Mouse (Mus musculus) megakaryocyte progenitor cell, adult 5-6 weeks (primary cell): ENCODE results near the gene Cel. TPM values are rescaled to one million over a fixed set of nuclear protein-coding genes. Genes with fewer than 3 reads are reported as not detected.

ENCODE experiments used
- ATAC-seq: replicated peaks from 2 replicates; pipeline ENCODE4 v1.8.0; 2016; ENCODE audit warnings: mild to moderate bottlenecking, moderate TSS enrichment, inconsistent platforms; ENCODE audit not compliant: poor library complexity
- total RNA-seq, 2 experiments: library from RNA; stranded (forward) in 1 of 2; stranded (reverse) in 1 of 2; fragments of 157-497, 149-512 nt in 1 of 2; fragments of 200-1000 nt in 1 of 2; gene quantifications; 2 replicates each; pipeline versions ENCODE4 v1.2.3 to v1.2.4; 2015 to 2017

Gene Cel
- total RNA-seq, 2 experiments from 2014 or later = not detected

DNA sequence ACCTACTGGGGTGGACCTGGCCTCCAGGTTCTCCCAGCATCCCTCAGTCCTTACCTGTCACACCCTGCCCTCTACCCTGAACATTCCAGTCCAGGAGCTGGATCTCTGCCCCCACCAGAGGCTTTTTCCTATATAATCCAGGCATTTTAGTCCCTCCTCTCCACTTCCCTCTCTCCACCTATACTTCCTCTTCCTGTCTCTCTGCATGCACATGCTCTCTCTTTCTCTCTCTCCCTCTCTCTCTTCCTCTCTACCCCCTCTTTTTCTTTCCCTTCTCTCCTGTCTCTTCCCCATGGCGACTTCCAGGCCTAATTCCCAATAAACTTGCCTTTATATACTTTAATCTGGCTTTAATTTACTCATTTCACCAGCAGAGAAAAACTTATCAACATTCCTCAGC lies 25.4 kb upstream of the Cel start:
- ATAC-seq = no peak

DNA sequence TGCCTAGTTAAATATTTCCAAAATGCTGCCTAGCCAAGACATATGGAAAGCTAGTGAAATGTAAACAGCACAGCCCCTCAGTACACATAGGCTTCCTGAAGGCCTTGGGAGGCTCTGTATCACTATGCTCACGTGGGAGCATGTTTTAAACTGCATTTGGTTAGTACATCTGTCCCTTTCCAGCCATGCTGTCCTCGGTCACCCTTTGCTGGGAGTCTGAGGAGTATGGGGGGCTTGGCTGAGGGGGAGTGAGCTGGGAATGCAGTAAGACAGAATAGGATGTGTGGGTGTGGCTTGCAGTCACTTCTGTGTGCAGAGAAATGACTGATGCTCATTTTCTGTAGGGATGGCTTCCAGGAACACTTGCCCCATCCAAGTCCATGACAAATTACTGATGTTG lies 22.5 kb upstream of the Cel start:
- no peak for ATAC-seq

DNA sequence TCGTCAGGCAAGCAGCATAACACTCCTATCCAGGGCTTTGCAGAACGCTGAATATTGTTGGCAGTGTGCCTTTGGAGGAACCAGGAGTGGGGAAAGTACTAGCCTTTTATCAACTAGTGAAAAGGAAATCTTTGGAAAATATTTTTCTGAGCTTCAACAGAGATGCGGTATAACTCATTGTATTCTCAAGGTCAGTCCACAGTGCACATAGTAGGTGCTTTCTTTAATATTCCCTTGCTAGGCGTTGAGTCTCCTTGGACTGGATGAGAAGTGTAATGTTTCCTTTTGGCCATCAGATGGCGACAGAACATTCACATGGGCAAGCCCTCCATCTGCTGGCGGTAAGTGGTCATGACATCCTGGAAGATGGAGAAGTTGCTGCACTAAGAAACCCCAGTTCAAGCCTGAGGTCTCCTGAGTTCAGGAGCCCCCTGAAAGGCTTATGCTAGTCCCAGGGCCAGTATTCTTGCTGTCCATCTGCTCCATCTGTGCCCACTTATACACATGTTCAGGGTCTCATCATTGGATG lies 21.9 kb upstream of the Cel start:
- ATAC-seq = peak; percentile 86

DNA sequence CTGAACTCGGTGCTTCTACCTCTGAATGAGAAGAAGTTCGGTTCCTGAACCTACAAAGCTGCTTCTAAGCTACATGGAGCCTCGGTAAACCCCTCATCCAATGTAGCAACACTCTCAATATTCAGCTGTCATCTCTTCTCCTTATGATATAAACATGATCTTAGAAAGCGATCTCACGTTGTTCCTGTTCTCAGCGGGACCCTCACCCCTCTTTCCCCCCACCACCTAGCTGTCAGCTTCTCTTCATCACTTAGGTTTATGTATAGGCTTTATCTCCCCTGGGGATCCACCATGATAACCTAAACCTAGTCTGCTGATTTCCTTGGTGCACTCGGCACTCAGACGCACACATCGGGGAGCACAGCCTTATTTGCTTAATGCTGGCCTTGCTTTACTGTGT lies 20.4 kb upstream of the Cel start, which contains the start of gene Gtf3c5:
Gene Gtf3c5 (minus strand): TSS at position 101 of the 400 bp plus-strand sequence.
- no peak for ATAC-seq

DNA sequence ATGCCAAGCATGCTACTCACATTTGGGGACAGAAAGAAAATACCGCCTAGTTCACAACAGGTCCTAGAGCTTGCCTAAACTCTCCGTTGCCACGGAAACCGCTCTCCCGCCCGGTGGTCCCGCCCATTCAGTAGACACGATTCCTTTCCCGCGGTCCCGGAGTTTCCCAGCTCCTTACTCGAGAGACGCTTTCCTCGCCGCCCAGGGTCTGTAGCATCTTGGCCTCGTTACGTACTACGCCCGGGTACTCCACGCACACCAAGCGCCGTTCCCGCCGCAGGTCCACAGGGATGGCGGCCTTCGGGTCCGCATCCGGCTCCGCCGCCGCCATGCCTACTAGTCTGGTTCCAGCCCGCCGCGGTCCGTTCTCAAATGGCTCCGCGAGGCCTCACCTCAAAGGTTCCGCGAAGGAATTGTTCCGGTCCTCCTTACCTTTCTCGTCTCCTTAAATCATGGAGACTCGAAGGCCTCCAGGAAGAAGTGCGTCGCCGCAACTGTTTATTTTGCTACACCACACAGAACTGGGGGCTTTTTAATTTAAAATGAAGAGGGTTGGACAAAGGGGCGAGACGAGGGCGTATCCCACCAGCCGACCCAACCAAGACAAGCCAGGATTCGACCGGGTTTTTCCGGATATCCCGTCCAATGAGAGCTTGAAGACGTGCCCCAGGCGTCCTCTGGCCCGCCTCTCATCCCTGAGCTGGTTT lies 19.6 kb upstream of the Cel start:
- peak; percentile 90 for ATAC-seq

DNA sequence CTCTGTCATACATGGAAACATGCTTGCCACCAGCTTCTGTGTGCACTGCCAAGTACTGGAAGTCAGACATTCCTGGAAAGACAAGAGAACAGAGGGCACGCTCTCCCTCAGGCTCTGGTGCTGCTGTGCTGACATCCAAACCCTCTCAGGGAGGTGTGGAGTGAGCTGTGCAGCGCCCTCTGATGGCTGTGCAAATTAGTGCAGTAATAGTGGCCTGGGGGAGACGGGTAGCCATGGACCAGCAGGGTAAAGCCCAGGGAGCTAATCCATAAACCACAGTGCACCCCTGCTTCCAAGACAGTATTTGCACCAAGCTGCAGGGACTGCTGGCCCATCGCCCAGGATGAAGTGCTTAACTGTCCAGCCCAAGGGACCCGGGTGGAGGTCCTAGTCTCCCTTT lies 14.8 kb upstream of the Cel start:
- ATAC-seq = peak; percentile 67

DNA sequence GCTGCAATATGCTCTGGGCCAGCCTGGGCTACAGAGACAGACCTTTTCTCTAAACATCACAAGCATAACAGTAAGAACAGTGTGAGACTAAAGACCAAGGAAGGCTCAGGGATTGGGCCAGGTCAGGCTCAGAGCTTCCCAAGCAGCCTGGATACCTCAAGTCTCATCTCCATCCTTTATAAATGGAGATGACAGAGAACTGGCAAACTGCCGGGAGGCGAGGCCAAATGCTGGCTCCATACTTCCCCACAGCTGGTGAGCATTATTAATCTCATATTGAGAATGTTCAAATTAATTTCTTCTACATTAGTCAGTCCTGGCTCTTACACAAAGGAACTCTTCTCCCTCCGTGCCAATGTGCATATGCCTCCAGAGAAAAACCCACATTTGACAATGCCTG lies 13.6 kb upstream of the Cel start:
- no peak for ATAC-seq

DNA sequence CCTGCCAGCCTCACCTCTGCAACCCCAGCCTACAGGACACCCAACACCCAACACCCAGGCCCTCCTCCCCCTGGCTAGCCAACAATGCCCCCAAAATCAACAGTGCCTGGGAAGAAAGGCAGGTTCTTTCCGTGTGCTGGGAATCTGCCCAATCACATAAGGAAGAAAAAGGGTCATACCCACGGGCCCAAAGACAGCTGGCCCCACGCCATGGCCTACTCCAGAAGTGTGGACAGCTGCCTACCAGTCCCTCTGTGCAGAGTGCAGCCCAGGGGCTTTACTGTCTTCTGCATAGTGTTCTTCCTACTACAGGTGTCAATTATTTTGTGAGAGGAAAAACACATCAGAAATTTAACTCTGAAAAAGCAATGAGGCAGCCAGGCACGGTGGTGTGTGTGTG lies 12.1 kb upstream of the Cel start:
- no peak for ATAC-seq

DNA sequence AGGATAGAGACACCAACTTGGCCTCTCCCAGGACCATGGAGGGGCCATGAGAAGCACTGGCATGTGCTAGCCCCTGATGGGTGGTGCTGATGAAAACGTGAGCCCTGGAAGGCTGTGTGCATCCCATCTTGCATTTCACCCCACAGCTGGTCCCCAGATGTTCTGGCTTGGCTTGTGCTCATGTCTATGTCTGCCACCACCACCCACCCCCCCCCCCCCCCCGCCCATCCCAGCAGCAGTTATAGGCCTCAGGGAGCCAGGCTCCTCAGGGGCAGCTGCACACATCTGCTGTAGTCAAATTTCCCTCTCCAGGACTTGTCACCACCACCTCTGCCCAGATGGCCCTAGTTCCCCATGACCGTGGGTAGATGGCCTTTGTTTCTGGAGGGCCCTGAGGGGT lies 6.7 kb upstream of the Cel start:
- no peak for ATAC-seq

DNA sequence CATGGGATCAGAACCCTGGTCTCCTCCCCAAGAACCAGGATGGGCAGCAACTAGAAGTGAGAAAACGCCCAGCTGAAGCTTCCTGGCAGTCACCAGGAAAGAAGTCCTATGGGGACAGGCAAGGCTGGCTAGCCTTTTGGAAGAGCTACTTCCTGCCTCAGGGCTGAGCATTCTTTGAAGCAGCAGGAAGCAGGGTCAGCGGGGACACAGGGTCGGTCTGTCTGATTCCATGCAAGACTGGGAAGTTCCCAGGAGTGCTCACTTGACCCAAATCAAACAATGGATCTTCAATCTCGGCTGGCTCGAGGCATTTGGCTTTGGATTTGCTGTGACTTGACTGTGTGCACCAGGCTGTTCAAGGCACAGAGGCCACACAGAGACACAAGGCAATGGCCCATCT lies 3.3 kb upstream of the Cel start:
- no peak for ATAC-seq

DNA sequence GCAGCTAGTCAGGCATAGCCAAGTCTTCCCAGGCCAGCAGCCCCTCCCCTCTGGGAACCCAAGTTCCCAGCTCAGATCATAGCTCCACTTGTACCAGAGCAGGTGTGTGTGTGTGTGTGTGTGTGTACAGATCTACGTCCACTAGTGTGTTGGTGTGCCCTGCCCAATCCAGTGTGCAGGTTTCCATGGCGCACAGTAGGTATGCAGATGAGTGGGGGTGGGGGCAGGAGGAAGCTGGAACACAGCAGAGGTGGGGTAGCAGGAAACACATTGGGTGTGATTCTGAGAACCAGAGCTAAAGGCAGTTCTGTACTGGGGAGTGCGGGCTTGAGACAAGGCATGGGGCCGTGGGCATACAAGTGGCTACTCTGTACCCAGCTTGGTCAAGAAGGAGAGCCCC lies 1.2 kb upstream of the Cel start:
- no peak for ATAC-seq

DNA sequence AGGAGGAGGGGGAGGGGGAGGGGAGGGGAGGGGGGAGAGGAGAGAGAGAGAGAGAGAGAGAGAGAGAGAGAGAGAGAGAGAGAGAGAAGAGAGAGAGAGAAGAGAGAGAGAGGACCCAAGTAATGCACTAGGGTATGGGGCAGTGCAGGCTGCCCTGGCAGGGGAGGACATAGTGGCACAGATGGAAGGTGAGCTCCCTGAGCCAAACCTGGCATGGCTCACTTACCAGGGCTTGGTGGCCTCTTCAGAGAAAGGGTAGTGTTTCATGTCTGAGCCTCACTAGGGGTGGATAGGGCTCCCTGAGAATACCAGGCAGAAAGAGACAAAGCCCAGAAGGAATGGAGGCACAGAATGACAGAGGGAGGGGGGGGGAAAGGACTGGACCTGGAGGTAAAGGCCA lies 627 bp upstream of the Cel start:
- ATAC-seq = no peak

DNA sequence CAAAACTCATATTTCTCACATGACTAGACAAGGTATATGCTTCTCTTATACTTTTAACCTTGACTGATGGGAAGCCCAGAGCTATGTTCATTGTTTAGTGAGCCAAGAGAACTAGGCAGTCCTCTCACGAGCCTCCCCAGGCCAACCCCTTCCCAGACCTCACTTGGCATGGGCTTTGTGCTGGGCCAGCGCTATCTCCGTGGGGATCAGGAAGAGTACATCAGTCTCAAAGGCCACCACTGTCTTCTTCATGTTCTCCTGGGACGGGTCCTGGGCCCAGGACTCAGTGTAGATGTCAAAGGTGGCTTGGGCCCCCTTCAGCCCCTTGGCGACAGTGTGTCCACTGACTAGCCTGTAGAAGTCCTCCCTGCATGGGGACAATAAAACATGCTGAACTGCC lies 5.8 kb downstream of the Cel start:
- no peak for ATAC-seq

DNA sequence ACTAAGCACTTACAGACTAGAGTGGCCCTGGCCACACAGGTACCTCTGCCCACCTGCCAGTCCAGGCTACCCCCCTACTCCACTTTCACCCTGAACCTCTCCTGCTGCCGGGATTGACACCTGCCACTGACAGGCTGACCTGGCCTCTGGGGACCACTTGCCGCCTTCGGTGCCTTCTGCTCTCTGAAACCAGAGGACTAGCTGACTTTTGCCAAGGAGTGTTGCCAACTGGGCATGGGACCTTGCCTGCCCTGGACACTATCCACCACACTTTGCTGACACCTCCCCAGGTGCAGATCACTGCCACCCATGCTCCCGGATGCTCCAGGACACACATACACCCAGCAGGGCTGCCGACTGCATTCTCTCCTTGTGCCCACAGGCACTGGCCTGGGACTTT lies 10.9 kb downstream of the Cel start:
- ATAC-seq = no peak

DNA sequence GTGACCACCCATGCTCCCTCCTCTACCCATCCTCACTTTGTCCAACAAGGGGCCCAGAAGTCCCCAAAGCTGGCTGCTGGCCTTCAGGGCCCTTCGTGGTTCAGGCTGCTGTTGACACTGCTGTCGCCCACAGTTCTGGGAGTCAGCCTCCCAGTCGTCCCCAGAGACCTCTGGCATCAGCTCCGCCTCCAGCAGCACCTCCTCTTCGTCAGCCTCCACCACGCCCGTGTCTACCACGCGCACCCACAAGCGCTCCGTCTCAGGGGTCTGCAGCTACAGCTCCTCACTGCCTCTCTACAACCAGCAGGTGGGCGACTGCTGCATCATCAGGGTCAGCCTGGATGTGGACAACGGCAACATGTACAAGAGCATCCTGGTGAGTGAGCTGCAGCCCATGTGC lies 14.0 kb downstream of the Cel start:
- no peak for ATAC-seq

DNA sequence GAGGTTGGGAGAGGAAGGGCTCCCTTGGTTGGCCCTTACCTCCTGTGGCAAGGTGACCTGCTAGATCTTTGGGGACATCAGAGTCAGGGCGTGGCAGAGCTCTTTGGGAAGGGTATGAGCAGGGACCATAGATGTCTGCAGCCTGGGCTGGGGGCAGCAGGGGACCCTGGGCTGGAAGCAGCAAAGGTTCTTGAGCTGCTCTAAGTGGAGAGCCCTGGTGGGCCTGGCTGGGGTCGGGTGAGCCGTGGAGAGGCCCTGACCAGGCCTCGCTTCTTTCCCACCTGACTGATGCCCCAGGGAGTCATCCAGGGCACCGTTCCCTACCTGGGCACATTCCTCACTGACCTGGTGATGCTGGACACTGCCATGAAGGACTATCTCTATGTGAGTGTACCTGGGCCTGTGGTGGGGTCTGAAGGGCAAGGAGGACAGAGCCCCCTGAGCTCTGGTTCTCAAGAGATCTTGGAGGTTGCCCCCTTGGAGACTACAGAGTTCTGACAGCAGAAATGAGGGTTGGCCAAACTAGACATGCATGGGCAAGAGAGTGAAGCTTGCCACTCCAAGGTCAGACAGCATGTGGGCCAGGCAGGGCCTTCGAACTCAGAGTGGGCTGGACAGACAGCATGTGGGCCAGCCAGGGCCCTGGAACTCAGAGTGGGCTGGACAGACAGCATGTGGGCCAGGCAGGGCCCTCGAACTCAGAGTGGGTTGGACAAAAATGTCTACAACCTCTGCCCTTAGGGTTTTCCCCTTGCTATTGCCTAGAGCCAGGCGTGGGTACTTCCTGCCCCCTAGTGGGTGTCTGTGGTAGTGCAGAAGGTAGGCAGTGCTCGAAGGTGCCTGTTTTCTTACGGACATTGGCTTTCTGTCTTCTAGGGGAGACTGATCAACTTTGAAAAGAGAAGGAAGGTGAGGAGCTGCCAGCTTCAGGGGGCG lies 15.7 kb downstream of the Cel start:
- ATAC-seq = peak; percentile 92

DNA sequence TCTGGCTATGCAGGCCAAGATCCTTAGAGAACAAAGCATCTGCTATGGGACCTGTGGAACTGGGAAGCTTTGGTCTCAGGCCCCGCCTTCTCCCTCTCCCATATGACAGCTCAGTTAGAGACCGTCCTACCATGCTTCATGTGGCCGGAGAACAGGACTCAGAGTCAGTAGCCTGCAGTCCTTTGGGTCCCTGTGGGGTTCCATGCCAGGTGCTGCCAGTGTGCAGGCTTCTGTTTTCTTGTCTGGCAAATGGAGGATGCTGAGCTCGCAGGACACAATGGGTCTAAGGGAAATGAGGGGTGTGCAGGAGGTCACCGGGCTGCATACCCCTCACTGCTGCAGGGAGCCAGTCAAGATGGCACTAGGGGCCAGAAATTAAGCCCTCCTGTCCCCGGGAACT lies 16.6 kb downstream of the Cel start:
- no peak for ATAC-seq

DNA sequence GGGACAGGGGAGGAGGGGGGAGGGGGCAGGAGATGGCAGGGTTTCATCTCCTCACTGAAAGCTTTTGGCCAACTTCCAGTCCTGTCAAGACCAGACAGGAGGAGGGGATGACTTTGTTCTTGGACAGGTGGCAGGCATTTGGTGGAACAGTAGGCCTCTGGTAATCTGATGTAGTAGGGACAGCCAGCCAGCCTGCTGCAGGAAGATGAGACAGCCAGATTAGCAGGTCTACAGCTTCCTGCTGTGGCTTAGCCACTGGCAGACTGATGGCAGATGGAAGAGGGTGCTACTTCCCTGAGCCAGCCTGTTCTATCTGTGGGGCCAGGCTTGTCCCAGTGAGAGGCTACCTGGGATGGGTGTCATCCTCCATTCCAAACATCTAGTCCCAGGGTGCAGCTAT lies 17.2 kb downstream of the Cel start:
- ATAC-seq = 0 out of 2 replicates have a peak, but pooled peaks have one; percentile 36

DNA sequence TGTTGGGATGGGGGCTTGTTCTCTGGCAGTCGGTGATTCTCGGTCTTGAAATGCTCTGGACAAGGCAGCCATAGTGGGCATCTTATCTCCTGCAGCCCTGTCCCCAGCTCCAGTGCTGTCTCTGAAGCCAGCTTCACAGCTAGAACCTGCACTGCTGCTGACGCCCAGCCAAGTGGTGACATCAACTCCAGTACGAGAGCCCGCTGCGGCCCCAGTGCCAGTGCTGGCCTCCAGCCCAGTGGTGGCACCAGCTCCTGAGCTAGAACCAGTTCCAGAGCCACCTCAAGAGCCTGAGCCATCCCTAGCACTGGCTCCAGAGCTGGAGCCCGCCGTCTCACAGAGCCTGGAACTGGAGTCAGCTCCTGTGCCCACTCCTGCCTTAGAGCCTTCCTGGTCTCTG lies 19.3 kb downstream of the Cel start:
- no peak for ATAC-seq

DNA sequence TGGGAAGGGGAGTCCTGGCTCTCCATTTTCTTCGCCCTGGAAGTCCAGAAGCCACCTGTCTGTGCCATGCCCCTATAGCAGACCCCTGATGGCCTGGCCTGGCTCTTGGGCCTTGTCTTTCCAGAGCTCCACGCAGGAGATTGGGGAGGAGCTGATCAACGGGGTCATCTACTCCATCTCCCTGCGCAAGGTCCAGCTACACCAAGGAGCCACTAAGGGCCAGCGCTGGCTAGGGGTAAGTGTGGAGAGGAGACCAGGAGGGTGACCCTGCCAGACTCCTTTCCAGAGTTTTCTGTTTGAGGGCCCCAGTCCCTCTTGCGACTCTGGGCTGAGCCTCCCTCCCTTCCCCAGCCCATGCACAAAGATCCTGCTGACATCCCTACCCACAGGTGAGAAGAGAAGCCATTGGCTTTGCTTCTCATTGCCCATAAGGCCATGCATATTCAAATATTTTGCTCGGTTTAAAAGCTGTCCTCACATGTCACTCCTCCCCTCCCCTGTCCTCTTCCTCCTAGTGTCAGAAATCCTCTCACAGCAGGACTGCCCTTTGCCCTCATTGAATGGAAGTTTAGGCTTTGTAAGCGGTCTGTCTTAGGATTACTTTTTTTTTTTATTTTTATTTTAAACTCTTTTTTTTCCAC lies 22.5 kb downstream of the Cel start:
- ATAC-seq = no peak

DNA sequence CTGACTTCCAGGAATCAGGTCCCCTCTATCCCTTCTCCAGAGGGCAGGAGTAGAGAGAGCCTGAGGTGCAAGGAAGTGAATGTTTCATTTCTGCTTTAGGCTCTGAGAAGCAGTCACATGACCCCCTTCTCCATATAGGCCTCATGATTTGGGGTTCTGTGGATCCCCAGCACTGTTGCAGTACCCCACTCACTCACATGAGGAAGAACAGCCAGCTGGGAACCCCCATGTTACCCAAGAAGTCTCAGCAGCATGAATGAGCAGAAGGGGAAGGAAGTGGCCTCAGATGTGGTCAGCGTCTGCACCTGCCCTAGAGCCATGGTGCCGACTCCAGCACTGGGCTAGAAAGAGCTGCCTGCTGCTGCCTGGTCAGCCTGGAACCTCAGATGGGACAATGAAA lies 23.3 kb downstream of the Cel start:
- peak; percentile 98 for ATAC-seq

DNA sequence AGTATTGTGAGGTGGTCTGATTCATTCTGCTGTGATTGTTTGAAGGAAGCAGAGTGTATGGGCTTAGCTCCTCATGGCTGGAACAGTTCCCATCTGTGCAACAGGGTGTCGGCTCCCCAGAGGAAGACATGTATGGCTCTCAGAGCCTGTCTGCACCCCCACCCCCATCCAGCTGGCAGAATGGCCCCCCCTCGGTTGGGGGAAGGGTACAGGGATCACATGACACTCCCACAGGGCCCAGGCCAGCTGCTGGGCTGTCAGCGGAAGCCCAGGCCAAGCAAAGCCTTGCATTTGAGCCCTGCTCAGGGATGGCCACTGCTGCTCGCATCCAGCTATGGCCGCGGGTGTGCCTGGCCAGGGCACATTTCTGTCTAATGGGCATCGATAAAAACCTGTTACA lies 24.0 kb downstream of the Cel start:
- no peak for ATAC-seq
